Mouse (Mus musculus): ENCODE results near the gene Car3.
A peak's percentile ranks its signal among the peaks of the same experiment; 100 is the strongest.

The Car3 gene

DNA sequence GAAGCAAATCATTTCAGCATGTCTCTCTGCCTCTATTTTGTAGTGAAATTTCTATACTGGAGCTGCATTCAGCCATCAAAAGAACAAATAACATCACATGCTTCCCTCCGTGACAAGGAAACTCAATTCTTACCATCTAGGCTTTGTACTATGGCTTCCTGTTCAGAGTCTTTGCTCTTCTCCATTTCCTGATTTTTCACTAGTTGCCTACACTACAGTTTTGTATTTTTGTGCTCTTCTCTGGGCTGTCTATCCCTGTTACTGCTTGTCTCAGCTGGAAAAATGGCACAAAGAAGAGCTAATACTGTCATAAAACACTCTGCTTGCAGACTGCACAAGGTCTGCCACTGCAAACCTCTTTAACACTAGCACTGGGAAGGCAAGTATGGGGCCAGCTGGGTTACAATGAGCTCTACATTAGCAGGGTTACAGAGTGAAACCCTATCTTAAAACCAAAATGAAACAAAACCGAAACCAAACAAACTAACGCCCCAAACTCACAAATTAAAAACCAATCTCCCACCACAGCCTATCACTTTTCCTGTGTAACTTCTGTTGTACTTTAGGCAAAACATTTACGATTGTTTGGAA, 48.8 kb downstream of the Car3 start:
- DNase-seq (ENCODE audit: low read depth), result peak; percentile 37

DNA sequence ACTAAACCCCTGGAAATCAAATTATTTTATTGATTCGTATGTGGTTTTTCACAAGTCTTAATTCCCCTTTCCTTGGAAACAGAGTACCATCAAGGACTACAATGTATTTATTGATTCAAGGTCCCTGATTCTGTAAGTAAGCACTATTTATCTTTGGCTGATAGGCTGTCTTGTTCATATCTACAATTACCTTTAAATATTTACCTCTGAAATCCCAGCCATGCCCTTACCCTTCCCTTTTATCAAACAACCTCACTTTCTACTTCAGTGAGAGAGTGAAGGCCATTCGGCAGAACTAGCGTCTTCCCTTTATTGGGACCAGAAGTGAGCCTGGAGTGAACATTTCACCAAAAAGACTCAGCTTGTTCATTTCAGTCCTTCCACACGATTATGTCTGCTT, 50.5 kb downstream of the Car3 start:
- no peak for DNase-seq (ENCODE audit: low read depth)

- DNase-seq (ENCODE audit: low read depth), result no peak
Measured at GRCm38 (mm10) chr3:14915355-14915754, 52.0 kb downstream of the Car3 start.

GRCm38 (mm10) chr3:14917261-14917660, 53.9 kb downstream of the Car3 start:
- no peak for DNase-seq (ENCODE audit: low read depth)

All from induced T-regulatory cell, adult 2 months (primary cell).